Mouse (Mus musculus) thymus, postnatal 14 days (tissue): ENCODE measurements around the gene Casp4.

ENCODE experiments used
- DNase-seq: peaks from one replicate; pipeline ENCODE4 v3.0.0; 2021

The Casp4 gene

DNA sequence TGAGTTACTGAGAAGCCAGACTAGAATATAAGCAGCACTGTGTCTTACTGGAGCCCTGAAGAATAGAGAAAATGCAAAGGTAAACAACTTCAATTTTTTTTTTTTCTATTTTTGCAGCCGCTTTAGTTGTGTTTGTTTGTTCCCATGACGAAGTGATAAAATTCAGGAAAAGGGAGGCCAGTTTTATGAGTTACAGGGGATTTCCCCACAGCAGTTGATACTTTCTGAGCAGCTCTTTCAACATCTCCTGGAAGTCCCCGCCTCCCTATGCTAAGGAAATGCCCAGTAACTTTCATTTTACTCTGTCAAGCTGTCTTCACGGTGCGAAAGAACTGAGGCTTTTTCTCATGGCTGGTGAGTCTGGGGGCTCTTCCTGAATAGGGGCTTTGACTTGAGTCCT, at the start of gene Casp4:
Gene Casp4 (plus strand): TSS at position 268 of the 400 bp plus-strand sequence.
- no peak for DNase-seq

DNA sequence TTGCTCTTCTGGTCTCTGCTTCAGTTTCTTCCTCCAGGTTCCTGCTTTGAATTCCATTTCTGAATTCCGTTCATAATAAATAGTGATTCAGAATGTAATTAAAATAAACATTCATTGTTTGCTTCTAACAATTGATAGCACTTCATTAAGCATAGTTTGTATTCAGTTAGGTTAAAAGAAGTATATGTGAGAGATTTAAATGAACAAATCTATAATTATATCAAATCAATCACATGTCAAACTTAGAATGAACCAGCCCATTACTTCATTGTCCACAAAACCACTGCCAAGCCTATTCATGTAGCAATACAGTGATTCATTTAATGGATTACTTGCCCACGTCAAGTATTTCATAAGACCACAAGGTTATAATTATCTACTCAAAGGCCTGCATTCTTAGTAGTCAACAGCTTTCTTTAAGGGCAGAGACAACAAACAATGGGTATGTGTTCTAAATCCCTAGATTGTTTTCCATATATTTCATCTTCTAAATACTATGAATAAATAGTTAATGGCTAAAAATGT, 44.6 kb upstream of the Casp4 start:
- DNase-seq, result no peak

DNA sequence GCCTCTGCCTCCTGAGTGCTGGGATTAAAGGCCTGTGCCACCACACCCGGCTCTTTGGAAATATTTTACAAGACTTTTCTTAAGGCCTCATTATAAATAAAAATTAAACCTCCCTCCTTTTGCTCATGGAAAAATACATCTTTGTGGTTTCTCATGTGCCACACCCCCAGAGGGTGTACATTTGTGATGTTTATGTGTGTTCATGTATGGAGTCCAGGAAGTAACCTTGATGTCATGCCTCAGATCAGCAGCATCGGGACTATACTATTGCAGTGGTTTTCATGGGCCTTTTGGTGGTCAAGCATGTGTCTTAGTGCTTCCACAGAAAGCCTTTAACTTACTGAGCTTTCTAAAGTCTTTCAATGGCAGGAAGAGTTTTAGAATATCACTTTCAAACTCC, 38.4 kb upstream of the Casp4 start:
- no peak for DNase-seq

DNA sequence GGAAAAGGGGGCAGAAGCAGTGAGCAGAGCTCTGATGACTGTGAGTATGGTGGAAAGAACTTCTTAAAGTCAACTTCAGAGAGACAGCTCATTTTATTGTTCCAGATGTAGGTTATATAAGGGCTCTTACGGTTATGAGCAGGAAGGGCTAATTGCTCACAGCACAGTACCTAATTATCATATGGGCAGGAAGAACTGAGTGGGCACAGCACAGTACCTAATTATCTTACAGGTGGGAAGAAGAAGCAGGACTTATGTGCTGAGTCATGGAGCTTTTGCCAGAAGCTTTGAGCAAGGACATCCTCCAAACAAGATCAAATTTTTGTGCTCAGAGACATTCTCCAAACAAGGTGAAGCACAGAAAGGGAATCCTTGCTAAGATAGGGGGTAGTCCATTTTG, 37.7 kb upstream of the Casp4 start:
- DNase-seq, result no peak

DNA sequence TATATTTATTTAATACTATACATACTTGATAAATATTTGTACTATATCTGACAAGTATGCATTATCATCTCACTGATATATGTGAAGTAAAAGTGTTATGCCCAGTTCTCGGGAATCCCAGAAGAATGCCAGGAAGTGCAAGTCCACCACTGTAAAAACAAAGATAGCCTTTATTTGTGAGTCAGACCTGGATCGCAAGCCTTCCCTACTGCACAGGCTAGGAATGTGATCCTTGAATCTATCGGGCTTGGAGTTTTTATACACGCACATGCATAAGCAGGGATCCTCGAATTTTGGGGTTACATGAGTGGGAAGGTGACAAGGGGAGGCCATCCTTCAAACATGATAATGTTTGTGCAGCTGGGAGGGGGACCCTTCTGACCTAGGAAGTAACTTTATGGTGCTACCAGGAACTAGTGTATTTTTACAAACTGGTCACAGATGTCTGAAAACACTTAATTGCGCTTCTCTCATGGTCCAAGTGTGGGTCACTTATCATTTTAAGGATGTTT, 37.2 kb upstream of the Casp4 start:
- no peak for DNase-seq

DNA sequence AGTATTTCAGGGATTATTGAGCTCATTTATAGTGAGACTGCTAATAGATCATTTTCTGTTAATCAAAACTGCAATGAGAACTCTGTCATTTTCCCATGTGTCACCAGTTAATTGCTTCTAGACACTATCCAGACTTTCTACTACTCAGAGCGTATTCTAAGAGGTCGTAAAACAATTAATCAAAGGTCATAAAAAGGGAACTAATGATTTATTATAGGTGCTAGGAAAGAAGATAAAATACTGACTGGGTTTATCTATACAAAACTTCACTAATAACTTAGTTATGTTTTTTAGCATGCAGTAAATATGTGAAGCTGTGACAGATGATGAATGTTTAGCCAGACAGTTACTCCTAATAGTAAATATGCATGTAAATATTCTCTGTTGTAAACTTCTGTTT, 22.6 kb upstream of the Casp4 start:
- no peak for DNase-seq

DNA sequence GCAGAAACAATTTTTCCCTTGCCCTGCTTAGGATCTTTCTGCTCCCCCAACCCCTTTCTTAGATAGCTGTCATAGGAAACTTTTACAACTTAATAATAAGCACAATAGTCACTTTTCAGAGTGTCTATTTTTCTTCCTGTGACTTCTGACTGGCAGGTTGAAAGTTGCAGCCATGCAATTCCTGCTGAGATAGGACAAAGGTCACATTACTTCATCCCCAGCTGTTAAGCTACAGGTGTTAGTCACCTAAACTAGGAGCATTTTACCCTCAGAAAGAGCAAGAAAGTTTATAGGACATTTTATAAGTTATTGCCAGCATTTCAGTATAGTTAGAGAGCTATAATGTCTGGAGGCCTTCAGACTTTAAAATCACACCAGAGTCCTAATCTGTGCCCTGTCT, 22.0 kb upstream of the Casp4 start:
- no peak for DNase-seq

DNA sequence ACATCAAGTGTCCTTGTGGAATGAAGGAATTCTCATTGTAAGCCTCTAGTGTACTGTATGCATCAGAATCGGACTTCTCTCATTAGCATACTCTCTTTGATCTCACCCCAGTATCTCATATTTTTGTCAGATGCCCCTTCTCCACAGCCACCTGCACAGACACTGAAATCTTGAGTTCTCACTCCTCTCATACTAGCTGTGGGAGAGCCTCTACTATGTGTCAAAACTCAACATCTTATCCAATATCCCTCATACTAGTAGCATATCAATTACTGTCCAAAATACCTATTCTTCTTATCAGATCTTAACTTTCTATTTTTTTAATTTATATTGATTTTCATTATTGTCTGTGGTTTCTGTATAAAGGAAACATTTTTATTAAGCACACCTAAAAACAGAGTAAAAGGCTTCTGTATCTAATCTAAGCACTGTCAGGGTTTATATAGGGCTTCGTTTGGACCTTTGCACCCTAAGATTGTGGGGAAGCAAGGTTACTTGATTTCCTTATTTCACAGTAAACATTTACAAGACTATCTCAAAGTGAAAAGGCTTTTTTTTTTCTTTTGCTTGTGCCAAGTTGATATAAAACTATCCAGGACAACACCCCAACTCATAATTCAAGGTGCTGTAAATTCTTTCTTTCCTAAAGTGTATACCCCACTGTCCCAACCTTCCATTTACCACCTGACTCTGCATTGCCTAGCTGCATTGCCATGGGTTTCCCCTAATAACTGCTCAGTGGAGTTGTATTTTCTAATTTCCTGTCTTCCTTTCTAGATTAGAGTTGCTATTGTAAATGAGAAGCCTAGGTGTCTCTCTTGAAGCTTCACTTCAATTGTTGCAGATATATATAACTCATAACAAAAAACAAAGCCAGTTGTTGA, 12.0 kb upstream of the Casp4 start:
- DNase-seq, result no peak

DNA sequence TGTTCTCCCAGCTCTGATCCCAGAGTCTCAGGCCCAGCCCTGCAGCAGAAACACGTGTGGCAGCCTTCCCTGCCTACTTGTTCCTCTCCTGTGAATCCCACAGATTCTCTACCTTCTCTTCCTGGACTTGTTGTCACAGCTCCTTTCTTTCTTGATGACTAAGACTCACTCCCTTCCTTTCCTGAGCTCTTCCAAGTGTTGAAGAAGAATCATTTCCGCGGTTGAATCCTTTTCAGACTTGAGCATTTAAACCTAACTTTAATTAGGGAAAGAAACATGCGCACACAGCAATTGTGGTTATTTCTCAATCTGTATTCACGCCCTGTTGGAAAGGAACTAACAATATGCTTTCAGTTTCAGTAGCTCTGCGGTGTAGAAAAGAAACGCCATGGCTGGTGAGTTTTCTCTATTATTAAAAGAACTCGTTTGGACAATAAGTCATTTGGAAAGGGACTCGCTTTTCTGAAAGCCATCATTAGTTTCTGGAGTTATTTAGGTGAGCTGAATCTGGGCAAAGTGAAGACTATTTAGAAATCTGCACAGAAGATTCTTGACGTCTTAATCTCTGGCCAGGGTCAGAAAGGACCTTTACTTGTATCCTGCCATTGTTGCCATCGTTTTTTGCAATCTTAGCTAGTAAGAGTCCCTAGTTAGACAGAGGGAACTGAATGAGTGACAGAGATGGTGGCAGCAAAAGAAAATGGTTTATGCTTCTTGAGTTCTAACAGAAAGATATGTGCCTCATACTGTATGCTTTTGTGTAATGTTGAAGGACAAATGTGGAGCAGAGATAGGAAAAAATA, 10.1 kb upstream of the Casp4 start, which contains the start of gene Casp1:
Gene Casp1 (plus strand): TSS at position 189 of the 803 bp plus-strand sequence.
- DNase-seq, result no peak

DNA sequence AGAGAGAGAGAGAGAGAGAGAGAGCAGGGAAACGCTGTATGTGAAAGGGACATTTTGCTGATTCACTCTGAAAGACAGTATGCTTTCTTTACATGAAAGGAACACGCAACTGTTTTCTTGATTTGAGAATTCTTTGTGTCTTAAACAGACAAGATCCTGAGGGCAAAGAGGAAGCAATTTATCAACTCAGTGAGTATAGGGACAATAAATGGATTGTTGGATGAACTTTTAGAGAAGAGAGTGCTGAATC, 9.6 kb upstream of the Casp4 start:
- DNase-seq, result no peak

DNA sequence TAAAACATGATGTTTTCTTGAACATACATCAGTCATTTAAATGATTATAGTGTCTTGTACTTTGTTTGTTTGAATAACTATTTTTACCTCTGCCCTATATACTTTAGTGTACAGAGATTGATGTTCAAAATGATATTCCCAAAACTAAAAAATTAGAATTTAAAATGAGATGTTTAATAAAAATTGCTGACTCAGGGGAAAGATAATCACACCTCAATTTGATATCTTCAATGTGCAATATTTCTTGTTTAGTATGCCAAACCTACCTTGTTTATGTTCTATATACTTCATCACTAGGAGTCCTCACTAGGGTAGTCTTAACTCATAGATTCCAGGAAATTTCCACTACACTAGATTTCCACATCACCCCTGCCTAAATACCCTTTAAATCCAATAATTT, 1.5 kb downstream of the Casp4 start:
- DNase-seq, result no peak

DNA sequence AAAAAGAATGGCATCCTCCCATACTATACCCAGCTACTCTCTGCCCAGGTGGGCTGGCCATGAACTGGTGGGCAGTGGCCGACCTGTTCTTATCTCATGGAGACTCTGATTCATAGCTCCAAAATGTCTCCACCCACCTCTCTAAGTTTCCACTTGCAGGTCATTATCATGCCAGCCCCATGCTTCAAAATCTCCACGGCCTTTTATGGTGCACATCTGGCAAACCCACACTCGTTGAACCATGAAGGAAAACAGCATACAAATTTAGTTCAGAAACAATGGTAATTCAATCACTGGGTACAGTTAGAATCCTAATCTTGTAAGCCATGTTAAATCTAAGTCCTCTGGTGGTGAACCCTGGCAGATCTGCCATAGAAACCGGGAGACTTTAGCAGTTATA, 2.8 kb downstream of the Casp4 start:
- DNase-seq, result no peak

DNA sequence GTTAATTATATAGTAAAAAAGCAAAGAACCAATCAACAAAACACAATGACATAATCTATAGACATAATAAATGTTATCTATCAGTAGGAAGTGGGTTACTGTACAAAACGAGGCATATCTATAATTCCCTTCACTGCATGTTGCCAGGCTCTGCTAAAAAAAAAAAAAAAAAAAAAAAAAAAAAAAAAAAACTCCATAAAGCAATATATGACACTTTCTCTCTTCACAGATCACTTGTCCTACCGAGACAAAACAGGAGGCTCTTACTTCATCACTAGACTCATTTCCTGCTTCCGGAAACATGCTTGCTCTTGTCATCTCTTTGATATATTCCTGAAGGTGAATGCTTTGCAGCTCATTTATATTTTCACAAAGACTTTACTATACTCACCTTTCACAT, 19.6 kb downstream of the Casp4 start:
- DNase-seq, result no peak

DNA sequence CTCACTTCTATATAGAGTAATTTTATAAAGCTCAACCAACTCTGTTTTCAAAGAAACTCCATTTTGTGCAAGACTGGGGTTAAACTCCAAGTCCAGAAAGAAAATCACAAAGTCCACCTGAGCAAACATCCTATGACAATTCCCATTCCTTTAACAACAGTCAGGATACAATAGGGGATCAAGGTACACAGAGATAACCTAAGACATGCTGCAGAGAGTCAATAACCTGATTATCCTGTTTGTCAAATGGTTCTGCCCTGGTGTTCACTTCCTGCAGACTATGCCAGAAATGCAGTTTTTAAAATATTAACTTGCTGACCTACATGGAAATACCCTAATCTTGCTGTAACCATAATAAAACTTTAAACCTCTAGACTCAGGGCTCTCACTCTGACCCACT, 23.8 kb downstream of the Casp4 start:
- DNase-seq, result no peak

DNA sequence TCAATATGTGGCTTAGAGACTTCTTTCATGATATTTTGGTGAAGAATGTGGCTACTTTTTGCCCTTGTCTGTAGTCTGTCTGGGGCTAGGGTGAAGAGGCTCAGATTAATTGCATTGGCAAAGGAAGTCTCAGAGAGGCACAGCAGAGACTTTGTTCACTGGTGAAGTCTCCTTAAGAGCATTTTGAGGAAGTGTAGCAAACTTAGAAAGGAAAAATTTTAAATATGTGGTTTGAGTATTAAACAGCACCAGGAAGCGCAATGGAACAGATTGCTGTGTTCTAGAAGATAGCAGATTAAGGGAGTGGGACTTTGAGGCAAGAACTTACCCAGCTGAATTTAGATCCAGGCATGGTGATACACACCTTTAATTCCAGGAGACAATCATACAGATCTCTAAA, 24.8 kb downstream of the Casp4 start:
- no peak for DNase-seq

DNA sequence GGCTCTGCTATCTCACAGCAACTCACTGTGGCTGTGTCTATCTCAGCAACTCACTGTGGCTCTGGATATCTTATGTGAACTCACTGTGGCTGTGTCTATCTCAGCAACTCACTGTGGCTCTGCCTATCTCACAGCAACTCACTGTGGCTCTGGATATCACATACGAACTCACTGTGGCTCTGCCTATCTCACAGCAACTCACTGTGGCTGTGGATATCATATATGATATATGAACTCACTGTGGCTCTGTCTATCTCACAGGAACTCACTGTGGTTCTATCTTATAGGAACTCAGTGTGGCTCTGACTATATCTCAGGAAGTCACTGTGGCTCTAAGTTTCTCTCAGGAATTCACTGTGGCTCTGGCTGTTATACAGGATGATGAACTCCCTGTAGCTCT, 34.5 kb downstream of the Casp4 start:
- no peak for DNase-seq

DNA sequence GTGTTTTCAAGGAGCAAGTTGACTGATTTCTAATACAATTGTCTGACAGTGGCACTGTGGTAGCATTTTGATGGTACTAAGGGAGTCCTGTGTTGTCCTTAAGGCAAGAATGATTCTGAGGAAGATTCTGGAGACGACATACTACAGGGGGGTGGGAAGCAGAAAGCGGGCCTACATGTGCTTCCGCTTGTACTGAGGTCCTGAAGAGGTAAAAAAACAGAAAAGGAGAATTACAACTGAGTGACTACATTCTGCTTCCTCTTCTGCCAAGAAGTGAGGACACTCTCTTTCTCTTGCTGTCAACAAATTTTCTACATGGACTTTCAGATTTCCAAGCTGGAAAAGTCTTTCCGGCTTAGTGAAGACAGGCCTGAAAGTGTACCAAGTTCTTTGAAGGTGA, 35.5 kb downstream of the Casp4 start:
- DNase-seq, result no peak

DNA sequence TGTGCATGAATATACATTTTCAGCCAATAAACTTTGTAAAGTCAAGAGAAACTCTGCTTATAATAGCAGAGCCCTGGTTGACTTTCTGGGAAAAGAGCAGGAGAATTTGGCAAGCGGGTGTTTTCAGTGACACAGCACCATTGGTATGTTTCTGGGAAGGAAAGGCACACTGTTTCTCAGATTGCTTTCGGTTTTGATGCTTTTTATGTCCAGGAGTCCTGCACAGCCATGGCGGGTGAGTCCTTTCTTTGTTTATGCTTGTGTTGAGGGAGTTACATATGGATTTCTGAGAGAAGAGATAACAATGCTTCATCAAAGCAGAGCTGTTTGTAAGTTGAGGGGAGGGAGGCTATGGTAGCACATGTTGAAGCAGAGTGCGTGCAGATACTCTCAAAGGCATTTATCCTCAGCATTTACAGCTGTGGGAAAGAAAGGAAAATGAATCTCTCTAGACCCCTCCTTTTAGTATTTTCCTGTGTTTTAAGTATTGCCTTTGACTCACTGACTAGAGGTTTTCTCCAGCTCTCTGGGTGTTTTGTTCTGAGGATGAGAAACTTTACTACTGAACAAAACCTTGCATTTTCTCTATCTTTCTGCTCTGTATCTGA, 36.8 kb downstream of the Casp4 start, which contains the start of gene Casp12:
Gene Casp12 (plus strand): TSS at position 140 of the 608 bp plus-strand sequence.
- no peak for DNase-seq

DNA sequence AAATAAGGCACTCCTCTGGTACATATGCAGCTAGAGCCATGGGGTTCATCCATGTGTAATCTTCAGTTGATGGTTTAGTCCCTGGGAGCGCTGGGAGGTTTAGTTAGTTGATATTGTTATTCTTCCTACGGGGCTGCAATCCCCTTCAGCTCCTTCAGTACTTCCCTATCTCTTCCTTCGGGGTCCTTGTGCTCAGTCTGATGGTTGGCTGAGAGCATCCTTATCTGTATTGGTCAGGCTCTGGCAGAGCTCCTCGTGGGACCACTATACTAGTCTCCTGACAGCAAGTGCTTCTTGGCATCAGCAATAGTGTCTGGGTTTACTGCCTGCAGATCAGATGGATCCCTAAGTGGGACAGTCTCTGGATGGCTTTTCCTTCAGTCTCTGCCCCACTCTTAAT, 38.8 kb downstream of the Casp4 start:
- DNase-seq, result no peak

DNA sequence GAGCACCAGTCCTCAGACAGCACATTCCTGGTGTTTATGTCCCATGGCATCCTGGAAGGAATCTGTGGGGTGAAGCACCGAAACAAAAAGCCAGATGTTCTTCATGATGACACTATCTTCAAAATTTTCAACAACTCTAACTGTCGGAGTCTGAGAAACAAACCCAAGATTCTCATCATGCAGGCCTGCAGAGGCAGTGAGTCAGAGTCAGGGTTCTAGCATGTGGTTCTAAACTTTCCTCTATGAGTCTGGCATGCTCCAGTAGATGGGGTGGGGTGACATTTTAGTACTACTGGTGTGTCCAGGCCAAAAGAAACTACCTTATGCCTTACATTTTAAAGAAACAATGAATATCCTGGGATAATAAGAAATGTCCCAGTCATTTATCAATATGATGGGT, 45.0 kb downstream of the Casp4 start:
- DNase-seq, result no peak

DNA sequence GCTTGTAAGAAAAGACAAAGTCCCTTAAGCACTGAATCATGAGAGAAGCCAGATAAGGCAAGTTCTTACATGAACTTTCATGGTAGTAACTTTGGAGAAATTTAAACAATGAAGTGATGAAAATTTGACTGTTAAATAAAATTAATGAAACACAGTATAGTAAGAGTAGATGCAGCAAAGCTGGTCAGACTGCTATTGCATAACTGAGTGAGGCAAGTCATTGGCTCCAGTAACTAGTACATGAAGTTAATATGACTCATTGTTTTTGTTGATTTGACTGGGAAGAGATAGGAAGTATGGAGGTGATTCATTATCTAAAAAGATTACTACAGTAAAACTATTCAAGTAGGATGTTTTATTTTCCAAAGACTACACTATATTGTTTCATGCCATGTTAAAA, 48.2 kb downstream of the Casp4 start:
- no peak for DNase-seq
